Mouse (Mus musculus) kidney, embryonic 16.5 days (tissue): Measurements from ENCODE around the gene Kctd7. TPM values are rescaled to one million over a fixed set of nuclear protein-coding genes. Genes with fewer than 3 reads are reported as not detected.

Source experiments
- ATAC-seq: fragments of 200-750 bp; cut with Nextera tagmentation; 2 replicates; pipeline ENCODE4 v1.8.0; 2017; ENCODE audit warnings: moderate TSS enrichment; ENCODE audit not compliant: low FRiP score, low TSS enrichment
- H3K27ac ChIP-seq: fragments of 300-500 bp; sonication (generic); 2 replicates; pipeline ENCODE4 v1.5.1; 2014; ENCODE audit warnings: low read length
- H3K27me3 ChIP-seq: fragments of 300-500 bp; sonication (generic); 2 replicates; pipeline ENCODE4 v1.6.1; 2014; ENCODE audit warnings: low read length, control low read depth, mixed read lengths; ENCODE audit not compliant: insufficient read depth
- H3K36me3 ChIP-seq: fragments of 300-500 bp; sonication (generic); 2 replicates; pipeline ENCODE4 v1.6.1; 2014; ENCODE audit warnings: low read length, control low read depth, mixed read lengths; ENCODE audit not compliant: insufficient read depth
- H3K4me1 ChIP-seq: fragments of 300-500 bp; sonication (generic); 2 replicates; pipeline ENCODE4 v1.6.1; 2014; ENCODE audit warnings: low read length, control low read depth, mixed read lengths; ENCODE audit not compliant: insufficient read depth
- H3K4me2 ChIP-seq: fragments of 300-500 bp; sonication (generic); replicated peaks from 2 replicates; pipeline ENCODE4 v1.6.1; 2014; ENCODE audit warnings: low read depth, low read length
- H3K4me3 ChIP-seq: fragments of 300-500 bp; sonication (generic); 2 replicates; pipeline ENCODE4 v1.5.1; 2014; ENCODE audit warnings: mild to moderate bottlenecking, low read length
- H3K9ac ChIP-seq: fragments of 300-500 bp; sonication (generic); replicated peaks from 2 replicates; pipeline ENCODE4 v1.6.1; 2014; ENCODE audit warnings: low read length
- H3K9me3 ChIP-seq: fragments of 300-500 bp; sonication (generic); 2 replicates; pipeline ENCODE4 v1.6.1; 2016; ENCODE audit warnings: low read length, control low read depth
- WGBS: fragments of 180-500 bp; shearing (Covaris S2); extraction: QIAGEN DNeasy Blood & Tissue Kit; methylation state at CpG from one replicate; pipeline ENCODE4 v1.1.7; 2014; 5-methylcytosine and 5-hydroxymethylcytosine counted together
- polyA plus RNA-seq: library from polyadenylated mRNA; unstranded; fragments of >200 nt; fragmentation: Nextera tagmentation; extraction: Ambion mirVana; gene quantifications from 2 replicates; pipeline ENCODE4 v1.2.1, GENCODE M21; 2015

Kctd7 gene
- polyA plus RNA-seq, 1 experiment from 2014 or later: 5.9 TPM

GRCm38 (mm10) chr5:130197981-130198380 is 53.3 kb downstream of the Kctd7 start:
- H3K4me2 ChIP-seq: no peak overlapping the region
- no peaks in the 10 kb centered on the region for H3K27me3 ChIP-seq
- 67% methylated on average over 7 of the region's 7 CpGs for WGBS
- H3K4me3 ChIP-seq: no peak overlapping the region
- H3K4me1 ChIP-seq: no peaks in the 10 kb centered on the region
- no peaks in the 10 kb centered on the region for H3K9me3 ChIP-seq
- ATAC-seq: no peak
- H3K36me3 ChIP-seq: peaks cover 35% of the 10 kb centered on the region
- no peak overlapping the region for H3K9ac ChIP-seq
- peak overlapping the region; percentile 25; the same call in 1 of the 2 replicates for H3K27ac ChIP-seq

GRCm38 (mm10) chr5:130200233-130201029 is 55.8 kb downstream of the Kctd7 start:
- Histone ChIP-seq H3K27ac (no peak overlapping the region; the same call in 1 of the 2 replicates), H3K9me3 (no peaks in the 10 kb centered on the region), H3K4me2 (no peak overlapping the region), H3K4me1 (no peaks in the 10 kb centered on the region), H3K9ac (no peak overlapping the region), H3K36me3 (peaks cover 27% of the 10 kb centered on the region), H3K27me3 (no peaks in the 10 kb centered on the region), H3K4me3 (no peak overlapping the region)
- 0 out of 2 replicates have a peak, but pooled peaks have one; percentile 39 for ATAC-seq
- 50% methylated on average over 10 of the region's 10 CpGs for WGBS

DNA sequence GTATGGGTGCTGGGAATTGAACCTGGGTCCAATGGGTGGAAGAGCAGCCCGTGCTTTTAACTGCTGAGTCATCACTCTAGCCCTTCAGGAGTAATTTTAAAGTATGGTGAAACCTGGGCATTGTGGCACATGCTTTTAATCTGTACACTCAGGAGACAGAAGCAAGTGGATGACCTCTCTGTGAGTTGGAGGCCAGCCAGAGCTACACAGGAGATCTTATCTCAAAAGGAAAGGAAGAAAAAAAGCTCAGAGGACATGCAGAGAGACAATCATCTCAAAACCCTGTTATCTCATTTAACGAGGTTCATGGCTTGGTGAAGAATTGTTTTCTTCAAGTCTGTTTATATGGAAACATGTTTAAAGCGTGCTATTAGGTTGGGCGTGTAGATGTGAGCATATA is 59.3 kb downstream of the Kctd7 start:
- H3K4me1 ChIP-seq: no peaks in the 10 kb centered on the region

GRCm38 (mm10) chr5:130204560-130204959 is 59.9 kb downstream of the Kctd7 start:
- Histone ChIP-seq H3K9ac (no peak overlapping the region), H3K36me3 (peaks cover 25% of the 10 kb centered on the region), H3K4me3 (no peak overlapping the region), H3K9me3 (no peaks in the 10 kb centered on the region), H3K27me3 (no peaks in the 10 kb centered on the region), H3K27ac (no peak overlapping the region), H3K4me2 (no peak overlapping the region), H3K4me1 (no peaks in the 10 kb centered on the region)
- no peak for ATAC-seq
- 63% methylated on average over 6 of the region's 6 CpGs for WGBS

More for the DNA sequence above, 59.3 kb downstream of the Kctd7 start:
- no peak overlapping the region for H3K9ac ChIP-seq
- H3K9me3 ChIP-seq: no peaks in the 10 kb centered on the region
- H3K36me3 ChIP-seq: peaks cover 23% of the 10 kb centered on the region
- no peak for ATAC-seq
- no peak overlapping the region for H3K4me3 ChIP-seq
- no peak overlapping the region for H3K4me2 ChIP-seq
- H3K27ac ChIP-seq: no peak overlapping the region
- H3K27me3 ChIP-seq: no peaks in the 10 kb centered on the region
- 83% methylated on average over 4 of the region's 4 CpGs for WGBS

Other genes with a start within 250 kb of the Kctd7 start
- 6.5 and 7.8 TPM in 2 replicates for gene Zbed5, start 249.1 kb upstream of the Kctd7 start, polyA plus RNA-seq
- gene Phkg1, start 246.3 kb upstream of the Kctd7 start, polyA plus RNA-seq: 0.21 and 0.28 TPM in 2 replicates
- gene Nupr1l, start 236.3 kb upstream of the Kctd7 start, polyA plus RNA-seq: 4.4 and 4.9 TPM in 2 replicates
- 20.4 and 22.3 TPM in 2 replicates for gene Vkorc1l1, start 202.9 kb upstream of the Kctd7 start, polyA plus RNA-seq
- 55.0 and 59.4 TPM in 2 replicates for gene Gusb, start 141.8 kb upstream of the Kctd7 start, polyA plus RNA-seq
- 59.2 and 73.9 TPM in 2 replicates for gene Asl, start 115.6 kb upstream of the Kctd7 start, polyA plus RNA-seq
- gene Crcp, start 115.6 kb upstream of the Kctd7 start, polyA plus RNA-seq: 43.7 and 46.2 TPM in 2 replicates
- 67.7 and 70.1 TPM in 2 replicates for gene Tpst1, start 71.5 kb upstream of the Kctd7 start, polyA plus RNA-seq
- 32.6 and 33.2 TPM in 2 replicates for gene Rabgef1, start 26.9 kb downstream of the Kctd7 start, polyA plus RNA-seq
- 33.4 and 35.1 TPM in 2 replicates for gene Tmem248, start 72.2 kb downstream of the Kctd7 start, polyA plus RNA-seq
- gene Sbds, start 110.7 kb downstream of the Kctd7 start, polyA plus RNA-seq: 72.2 and 77.6 TPM in 2 replicates
- 30.2 and 34.1 TPM in 2 replicates for gene Tyw1, start 110.8 kb downstream of the Kctd7 start, polyA plus RNA-seq
- 0.28 and 0.95 TPM in 2 replicates for gene Caln1, start 224.6 kb downstream of the Kctd7 start, polyA plus RNA-seq
- gene A330070K13Rik, start 239.8 kb downstream of the Kctd7 start, polyA plus RNA-seq: not detected in 2 replicates